Mouse (Mus musculus) heart, postnatal 0 days (tissue): ENCODE measurements around the gene Itgb4. TPM values are rescaled to one million over a fixed set of nuclear protein-coding genes. Genes with fewer than 3 reads are reported as not detected.

Experiments
- ATAC-seq: fragments of 200-750 bp; cut with Nextera tagmentation; 2 replicates; pipeline ENCODE4 v1.8.0; 2017; ENCODE audit warnings: low read depth, moderate number of reproducible peaks, moderate library complexity; ENCODE audit not compliant: insufficient read depth
- DNase-seq: peaks from one replicate; pipeline ENCODE4 v3.0.0-alpha.2; 2016; ENCODE audit warnings: low spot score
- H3K27ac ChIP-seq: fragments of 300-500 bp; sonication (generic); 2 replicates; pipeline ENCODE4 v1.5.1; 2014; ENCODE audit warnings: low read depth, mild to moderate bottlenecking
- H3K27me3 ChIP-seq: fragments of 300-500 bp; sonication (generic); 2 replicates; pipeline ENCODE4 v1.6.1; 2014; ENCODE audit warnings: low read length, mixed read lengths; ENCODE audit not compliant: control insufficient read depth, insufficient read depth
- H3K36me3 ChIP-seq: fragments of 300-500 bp; sonication (generic); replicated peaks from 2 replicates; pipeline ENCODE4 v1.6.1; 2014; ENCODE audit warnings: low read length, mixed read lengths; ENCODE audit not compliant: control insufficient read depth, insufficient read depth
- H3K4me1 ChIP-seq: fragments of 300-500 bp; sonication (generic); 2 replicates; pipeline ENCODE4 v1.6.1; 2014; ENCODE audit warnings: antibody characterized with exemption; ENCODE audit not compliant: control insufficient read depth, insufficient read depth
- H3K4me2 ChIP-seq: fragments of 300-500 bp; sonication (generic); 2 replicates; pipeline ENCODE4 v1.6.1; 2014; ENCODE audit warnings: low read depth, mild to moderate bottlenecking, low read length, moderate library complexity
- H3K4me3 ChIP-seq: fragments of 300-500 bp; sonication (generic); 2 replicates; pipeline ENCODE4 v1.5.1; 2014; ENCODE audit warnings: low read depth, low read length
- H3K9ac ChIP-seq: fragments of 300-500 bp; sonication (generic); replicated peaks from 2 replicates; pipeline ENCODE4 v1.6.1; 2014; ENCODE audit warnings: low read depth, low read length, mixed read lengths
- H3K9me3 ChIP-seq: fragments of 300-500 bp; sonication (generic); replicated peaks from 2 replicates; pipeline ENCODE4 v1.6.1; 2016; ENCODE audit warnings: low read length; ENCODE audit not compliant: control insufficient read depth
- CTCF ChIP-seq: IDR thresholded peaks from 2 replicates; pipeline ENCODE4 v1.5.1; 2016; ENCODE audit warnings: antibody characterized with exemption, control low read depth, low read depth
- EP300 ChIP-seq: IDR thresholded peaks from 2 replicates; pipeline ENCODE4 v1.6.1; 2016; ENCODE audit warnings: antibody characterized with exemption, low read depth
- whole genome bisulfite sequencing: fragments of 180-500 bp; shearing (Covaris S2); extraction: QIAGEN DNeasy Blood & Tissue Kit; methylation state at CpG from one replicate; pipeline ENCODE4 v1.1.7; 2014; 5-methylcytosine and 5-hydroxymethylcytosine counted together
- polyA plus RNA-seq: library from polyadenylated mRNA; unstranded; fragments of >200 nt; fragmentation: Nextera tagmentation; extraction: Ambion mirVana; gene quantifications from 2 replicates; pipeline ENCODE4 v1.2.1, GENCODE M21; 2015
- total RNA-seq: library from RNA; depleted of rRNA; stranded (reverse); fragments of >200 nt; gene quantifications from 2 replicates; pipeline ENCODE4 v1.2.3, GENCODE M21; 2014; ENCODE audit warnings: low replicate concordance

Gene Itgb4
- total and polyA plus RNA-seq, 2 experiments from 2014 or later = 1.1 to 1.5 TPM

DNA sequence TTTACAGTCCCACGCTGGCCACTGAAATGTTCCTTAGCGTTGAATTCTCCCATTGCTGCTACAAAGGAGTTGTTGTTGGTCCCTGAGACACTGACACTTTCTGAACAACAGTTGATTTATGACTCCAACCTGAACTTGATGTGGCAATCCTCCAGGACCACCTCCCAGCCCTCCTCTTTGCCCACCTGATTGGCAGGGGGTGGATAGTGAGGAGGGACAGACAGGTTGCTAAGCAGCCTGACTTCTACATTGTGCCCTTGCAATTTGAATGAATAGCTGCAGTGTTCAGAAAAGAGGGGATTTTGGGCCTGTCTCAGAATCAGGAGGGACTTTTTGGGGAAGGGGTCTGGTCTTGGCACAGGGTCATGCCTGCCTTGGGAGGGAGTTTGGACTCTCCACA lies 23.8 kb upstream of the Itgb4 start:
- H3K27ac ChIP-seq = no peak overlapping the region
- H3K27me3 ChIP-seq = no peaks in the 10 kb centered on the region
- TF ChIP-seq EP300 (no peak), CTCF (no peak)
- H3K9me3 ChIP-seq = no peaks in the 10 kb centered on the region
- ATAC-seq (no peak), DNase-seq (no peak)
- H3K4me1 ChIP-seq = no peaks in the 10 kb centered on the region
- no peak overlapping the region for H3K4me2 ChIP-seq
- WGBS = 80% methylated on average over 2 of the region's 2 CpGs
- H3K36me3 ChIP-seq = peaks cover 70% of the 10 kb centered on the region
- H3K4me3 ChIP-seq = no peak overlapping the region
- H3K9ac ChIP-seq = no peak overlapping the region

DNA sequence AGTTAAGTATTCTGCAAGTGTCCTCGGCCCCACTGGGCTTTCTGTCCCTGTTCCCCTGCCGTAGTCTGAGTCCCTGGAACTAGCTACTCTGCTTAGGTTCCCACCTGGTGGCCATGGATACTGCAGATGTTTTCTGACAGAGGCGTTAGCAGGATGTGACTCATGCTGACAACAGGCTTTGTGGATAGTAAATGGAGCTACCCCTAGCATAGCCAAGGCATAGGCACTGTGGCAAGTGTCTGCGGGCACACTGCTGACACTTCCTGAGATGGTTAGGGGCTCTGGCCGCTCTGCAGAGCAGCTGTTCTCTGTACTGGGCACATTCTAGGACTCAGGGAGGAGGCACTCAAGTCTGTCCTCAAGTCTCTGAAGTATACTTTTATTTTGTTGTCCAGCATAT lies 19.8 kb upstream of the Itgb4 start:
- Histone ChIP-seq H3K4me2 (no peak overlapping the region), H3K9ac (no peak overlapping the region), H3K27ac (no peak overlapping the region), H3K4me3 (no peak overlapping the region), H3K4me1 (no peaks in the 10 kb centered on the region), H3K27me3 (no peaks in the 10 kb centered on the region), H3K36me3 (peaks cover 60% of the 10 kb centered on the region), H3K9me3 (no peaks in the 10 kb centered on the region)
- TF ChIP-seq EP300 (no peak), CTCF (no peak)
- ATAC-seq = no peak
- no peak for DNase-seq
- 73% methylated on average over 5 of the region's 5 CpGs for WGBS

DNA sequence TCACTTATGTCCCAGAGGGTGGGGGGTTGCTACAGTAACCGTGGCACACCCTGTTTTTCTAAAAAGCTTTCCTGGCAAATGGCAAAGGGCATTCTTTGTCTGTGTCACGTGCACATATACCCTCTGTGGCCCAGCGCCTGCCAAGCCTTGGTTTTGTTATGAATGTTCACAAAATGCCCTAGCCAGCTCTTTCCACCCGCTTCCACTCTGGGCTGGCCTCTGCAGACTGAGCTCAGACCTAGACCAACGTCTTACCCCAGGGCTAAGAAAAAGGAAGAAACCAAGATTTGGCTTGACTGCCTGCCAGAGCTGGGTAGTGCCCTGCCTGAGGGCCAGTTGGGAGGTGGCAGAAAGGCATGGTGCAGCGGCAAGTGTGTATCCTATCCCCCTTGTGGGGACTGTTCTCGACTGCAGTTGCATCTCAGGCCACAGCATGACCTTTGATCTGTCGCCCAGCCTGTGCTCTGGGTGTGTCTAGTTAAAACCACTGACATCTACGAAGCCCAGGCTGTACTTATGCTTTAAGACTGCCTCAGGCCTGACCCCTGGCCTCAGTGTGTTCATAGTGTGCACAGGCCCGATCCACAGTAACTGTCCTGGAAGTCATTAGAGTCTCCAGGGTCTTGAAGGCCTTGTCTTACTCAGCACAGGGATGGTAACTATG lies 19.2 kb upstream of the Itgb4 start:
- TF ChIP-seq EP300 (no peak), CTCF (no peak)
- Histone ChIP-seq H3K36me3 (peaks cover 66% of the 10 kb centered on the region), H3K4me3 (no peak overlapping the region), H3K9ac (no peak overlapping the region), H3K27ac (no peak overlapping the region), H3K4me1 (no peaks in the 10 kb centered on the region), H3K4me2 (no peak overlapping the region), H3K9me3 (no peaks in the 10 kb centered on the region), H3K27me3 (no peaks in the 10 kb centered on the region)
- DNase-seq (no peak), ATAC-seq (no peak; the same call in 1 of the 2 replicates)
- WGBS = 75% methylated on average over 10 of the region's 10 CpGs

DNA sequence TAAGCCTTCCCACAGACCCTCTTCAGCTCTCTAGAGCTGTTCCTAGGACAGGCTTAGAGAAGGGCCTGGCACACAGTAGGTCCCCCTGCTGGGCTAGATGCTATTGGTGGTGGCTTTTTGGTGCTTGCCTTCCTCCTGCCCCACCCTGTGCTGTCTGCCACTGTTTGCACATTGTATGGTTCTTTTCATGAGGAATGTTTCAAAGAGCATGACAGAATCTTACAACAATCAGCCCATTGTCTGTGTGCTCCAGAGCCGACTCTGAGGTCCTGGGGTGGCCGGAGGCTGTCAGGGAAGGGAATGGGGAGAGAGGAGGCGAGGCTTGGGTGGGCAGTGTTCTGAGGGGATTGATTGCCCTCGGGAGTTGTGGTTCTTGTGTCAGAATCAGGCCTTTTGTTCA lies 18.1 kb upstream of the Itgb4 start:
- Histone ChIP-seq H3K9ac (no peak overlapping the region; the same call in 1 of the 2 replicates), H3K27me3 (no peaks in the 10 kb centered on the region), H3K4me1 (no peaks in the 10 kb centered on the region), H3K9me3 (no peaks in the 10 kb centered on the region), H3K27ac (no peak overlapping the region), H3K36me3 (peaks cover 69% of the 10 kb centered on the region), H3K4me2 (no peak overlapping the region), H3K4me3 (no peak overlapping the region)
- no peak for TF ChIP-seq EP300
- no peak for TF ChIP-seq CTCF
- ATAC-seq (no peak; the same call in 1 of the 2 replicates), DNase-seq (no peak)
- 49% methylated on average over 4 of the region's 4 CpGs for WGBS

DNA sequence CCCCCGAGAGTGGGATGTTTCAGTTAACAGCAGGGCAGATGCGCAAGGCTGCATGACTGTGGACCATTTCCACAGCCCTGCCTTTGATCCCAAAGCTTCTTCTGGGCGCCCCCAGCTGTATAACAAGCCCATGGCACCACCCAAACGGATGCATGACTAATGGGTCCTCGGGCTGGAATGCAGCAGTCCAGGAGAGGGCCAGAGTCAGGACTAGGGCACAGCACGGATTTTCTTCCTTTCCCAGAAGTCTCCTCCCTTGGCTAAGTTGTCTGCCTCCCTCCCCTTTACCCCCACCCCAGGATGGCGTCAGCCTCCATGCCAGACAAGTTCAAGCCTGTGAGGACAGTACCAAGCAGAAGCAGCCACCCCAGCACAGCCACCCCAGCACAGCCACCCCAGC lies 16.5 kb upstream of the Itgb4 start:
- Histone ChIP-seq H3K9ac (no peak overlapping the region), H3K27ac (no peak overlapping the region), H3K27me3 (no peaks in the 10 kb centered on the region), H3K36me3 (peaks cover 69% of the 10 kb centered on the region), H3K9me3 (no peaks in the 10 kb centered on the region), H3K4me2 (no peak overlapping the region), H3K4me3 (no peak overlapping the region), H3K4me1 (no peaks in the 10 kb centered on the region)
- ATAC-seq (peak; percentile 41; the same call in 1 of the 2 replicates), DNase-seq (no peak)
- TF ChIP-seq CTCF = no peak
- TF ChIP-seq EP300 = no peak
- 68% methylated on average over 7 of the region's 7 CpGs for WGBS

DNA sequence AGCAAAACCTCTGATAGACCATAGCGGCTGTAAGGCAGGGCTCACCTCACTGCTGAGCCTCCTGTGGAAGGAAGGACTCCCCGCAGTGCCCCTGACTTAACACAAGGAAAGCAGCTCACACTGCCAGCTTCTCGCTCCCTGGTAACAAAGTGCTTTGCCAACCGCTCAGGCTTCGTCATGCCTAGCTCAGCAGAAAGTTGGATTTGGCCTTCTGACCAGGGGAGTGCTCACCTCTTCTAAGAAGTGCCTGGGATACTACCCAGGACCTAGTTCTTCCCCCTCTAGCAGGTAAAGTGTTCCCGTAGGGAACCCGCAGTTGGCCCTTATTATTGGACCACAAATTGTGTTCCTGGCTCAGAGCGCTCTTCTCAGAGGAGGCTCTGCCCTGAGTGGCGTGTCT lies 15.5 kb upstream of the Itgb4 start:
- DNase-seq (no peak), ATAC-seq (no peak)
- no peak overlapping the region for H3K9ac ChIP-seq
- H3K27ac ChIP-seq = no peak overlapping the region
- peaks cover 65% of the 10 kb centered on the region for H3K36me3 ChIP-seq
- H3K9me3 ChIP-seq = no peaks in the 10 kb centered on the region
- H3K27me3 ChIP-seq = no peaks in the 10 kb centered on the region
- H3K4me2 ChIP-seq = no peak overlapping the region
- no peaks in the 10 kb centered on the region for H3K4me1 ChIP-seq
- no peak overlapping the region for H3K4me3 ChIP-seq
- TF ChIP-seq EP300 (no peak), CTCF (no peak)
- WGBS = 94% methylated on average over 9 of the region's 9 CpGs
